Mouse (Mus musculus): ENCODE measurements around the gene Gm43518.

- no peak for TF ChIP-seq CTCF (IDR thresholded peaks at IDR 0.05; ENCODE audit: low read depth)
- TF ChIP-seq EP300 (optimal IDR thresholded peaks at IDR 0.05), result no peak
These were observed 30.0 kb downstream of the Gm43518 start for GRCm38 (mm10) chr5:123957213-123957612.

Data from stomach, postnatal 0 days (tissue).